Mouse (Mus musculus) intestine, embryonic 14.5 days (tissue): ENCODE measurements around the gene 9430038I01Rik. TPM values are rescaled to one million over a fixed set of nuclear protein-coding genes. Genes with fewer than 3 reads are reported as not detected.

ENCODE experiments used
- ATAC-seq: fragments of 200-750 bp; cut with Nextera tagmentation; replicated peaks from 2 replicates; pipeline ENCODE4 v1.8.0; 2017; ENCODE audit warnings: low read depth, moderate number of reproducible peaks, moderate TSS enrichment, moderate library complexity; ENCODE audit not compliant: low FRiP score, low TSS enrichment
- DNase-seq: peaks from one replicate; pipeline ENCODE4 v3.0.0-alpha.2; 2018; ENCODE audit warnings: low spot score
- H3K27ac ChIP-seq: fragments of 300-500 bp; sonication (generic); 2 replicates; pipeline ENCODE4 v1.5.1; 2014; ENCODE audit warnings: low read depth, mild to moderate bottlenecking, control low read depth
- H3K27me3 ChIP-seq: fragments of 300-500 bp; sonication (generic); replicated peaks from 2 replicates; pipeline ENCODE4 v1.6.1; 2014; ENCODE audit warnings: low read length, control low read depth; ENCODE audit not compliant: control insufficient read depth, insufficient read depth
- H3K36me3 ChIP-seq: fragments of 300-500 bp; sonication (generic); 2 replicates; pipeline ENCODE4 v1.6.1; 2014; ENCODE audit warnings: low read length, control low read depth; ENCODE audit not compliant: control insufficient read depth, insufficient read depth
- H3K4me1 ChIP-seq: fragments of 300-500 bp; sonication (generic); replicated peaks from 2 replicates; pipeline ENCODE4 v1.6.1; 2014; ENCODE audit warnings: low read length, control low read depth, mixed read lengths; ENCODE audit not compliant: control insufficient read depth, insufficient read depth
- H3K4me2 ChIP-seq: fragments of 300-500 bp; sonication (generic); 2 replicates; pipeline ENCODE4 v1.6.1; 2014; ENCODE audit warnings: low read length
- H3K4me3 ChIP-seq: fragments of 300-500 bp; sonication (generic); 2 replicates; pipeline ENCODE4 v1.5.1; 2014; ENCODE audit warnings: low read depth, low read length, control low read depth, mixed read lengths
- H3K9ac ChIP-seq: fragments of 300-500 bp; sonication (generic); 2 replicates; pipeline ENCODE4 v1.6.1; 2014; ENCODE audit warnings: mild to moderate bottlenecking, low read length
- H3K9me3 ChIP-seq: fragments of 300-500 bp; sonication (generic); 2 replicates; pipeline ENCODE4 v1.6.1; 2016; ENCODE audit warnings: low read length, control low read depth; ENCODE audit not compliant: control insufficient read depth
- WGBS: fragments of 180-500 bp; shearing (Covaris S2); extraction: QIAGEN DNeasy Blood & Tissue Kit; methylation state at CpG from one replicate; pipeline ENCODE4 v1.1.7; 2014; 5-methylcytosine and 5-hydroxymethylcytosine counted together
- polyA plus RNA-seq: library from polyadenylated mRNA; unstranded; fragments of >200 nt; fragmentation: Nextera tagmentation; extraction: Ambion mirVana; gene quantifications from 2 replicates; pipeline ENCODE4 v1.2.1, GENCODE M21; 2014

The 9430038I01Rik gene
- polyA plus RNA-seq, 1 experiment from 2014 or later: 30.6 TPM

DNA sequence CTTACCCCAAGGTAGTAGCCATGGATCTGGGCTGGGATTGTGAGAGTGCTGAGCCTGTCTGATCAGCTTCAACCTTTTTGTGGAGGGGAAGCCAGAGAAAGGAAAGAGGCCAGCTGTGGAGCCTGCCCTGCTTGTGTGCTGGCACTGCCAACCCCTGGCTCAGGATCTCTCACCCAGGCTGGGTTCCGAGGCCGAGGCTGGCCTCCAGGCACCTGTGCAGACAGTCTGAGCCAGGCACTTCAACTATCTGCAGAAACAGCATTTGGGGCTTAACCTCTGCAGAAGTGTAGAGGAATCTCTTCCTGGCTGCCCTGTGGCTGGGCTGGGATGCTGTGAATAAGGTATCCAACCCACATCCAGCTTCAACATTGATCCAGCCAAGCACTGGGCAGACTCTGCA, 76.6 kb downstream of the 9430038I01Rik start:
- H3K9me3 ChIP-seq: no peaks in the 10 kb centered on the region
- WGBS: 88% methylated on average over 2 of the region's 2 CpGs
- H3K4me2 ChIP-seq: no peak overlapping the region
- no peaks in the 10 kb centered on the region for H3K4me1 ChIP-seq
- no peak overlapping the region for H3K4me3 ChIP-seq
- H3K9ac ChIP-seq: no peak overlapping the region
- H3K27me3 ChIP-seq: no peaks in the 10 kb centered on the region
- no peak for DNase-seq
- H3K36me3 ChIP-seq: no peaks in the 10 kb centered on the region
- no peak overlapping the region for H3K27ac ChIP-seq
- no peak for ATAC-seq

Other genes starting within 250 kb of the 9430038I01Rik start
- gene Ebf3, start 96.3 kb downstream of the 9430038I01Rik start, polyA plus RNA-seq: 1.1 and 1.4 TPM in 2 replicates
- gene Glrx3, start 26.9 kb upstream of the 9430038I01Rik start, polyA plus RNA-seq: 266 and 285 TPM in 2 replicates